Mouse (Mus musculus) liver, embryonic 16.5 days (tissue): Measurements from ENCODE around the gene Eva1a. TPM values are rescaled to one million over a fixed set of nuclear protein-coding genes. Genes with fewer than 3 reads are reported as not detected.

Source experiments
- ATAC-seq: fragments of 200-750 bp; cut with Nextera tagmentation; 2 replicates; pipeline ENCODE4 v1.8.0; 2017; ENCODE audit warnings: low read depth, mild to moderate bottlenecking, moderate number of reproducible peaks, moderate library complexity
- H3K27ac ChIP-seq: fragments of 300-500 bp; sonication (generic); 2 replicates; pipeline ENCODE4 v1.5.1; 2014; ENCODE audit warnings: mild to moderate bottlenecking, low read length
- H3K27me3 ChIP-seq: fragments of 300-500 bp; sonication (generic); 2 replicates; pipeline ENCODE4 v1.6.1; 2014; ENCODE audit warnings: low read depth, low read length, mixed read lengths; ENCODE audit not compliant: control insufficient read depth, insufficient read depth
- H3K36me3 ChIP-seq: fragments of 300-500 bp; sonication (generic); 2 replicates; pipeline ENCODE4 v1.6.1; 2014; ENCODE audit warnings: mild to moderate bottlenecking; ENCODE audit not compliant: control insufficient read depth, insufficient read depth
- H3K4me1 ChIP-seq: fragments of 300-500 bp; sonication (generic); 2 replicates; pipeline ENCODE4 v1.6.1; 2014; ENCODE audit warnings: low read depth, low read length, mixed read lengths; ENCODE audit not compliant: control insufficient read depth
- H3K4me2 ChIP-seq: fragments of 300-500 bp; sonication (generic); 2 replicates; pipeline ENCODE4 v1.6.1; 2014; ENCODE audit warnings: low read depth, low read length, mixed read lengths
- H3K4me3 ChIP-seq: fragments of 300-500 bp; sonication (generic); 2 replicates; pipeline ENCODE4 v1.5.1; 2014; ENCODE audit warnings: low read depth, mild to moderate bottlenecking, low read length
- H3K9ac ChIP-seq: fragments of 300-500 bp; sonication (generic); 2 replicates; pipeline ENCODE4 v1.6.1; 2014; ENCODE audit warnings: low read depth, low read length
- H3K9me3 ChIP-seq: fragments of 300-500 bp; sonication (generic); replicated peaks from 2 replicates; pipeline ENCODE4 v1.6.1; 2016; ENCODE audit warnings: low read length; ENCODE audit not compliant: control insufficient read depth
- WGBS: fragments of 180-500 bp; shearing (Covaris S2); extraction: QIAGEN DNeasy Blood & Tissue Kit; methylation state at CpG from one replicate; pipeline ENCODE4 v1.1.7; 2014; ENCODE audit not compliant: insufficient replicate concordance; 5-methylcytosine and 5-hydroxymethylcytosine counted together
- polyA plus RNA-seq: library from polyadenylated mRNA; unstranded; fragments of >200 nt; fragmentation: Nextera tagmentation; extraction: Ambion mirVana; gene quantifications from 2 replicates; pipeline ENCODE4 v1.2.1, GENCODE M21; 2015

The Eva1a gene
- polyA plus RNA-seq, 1 experiment from 2014 or later: 12.7 TPM

DNA sequence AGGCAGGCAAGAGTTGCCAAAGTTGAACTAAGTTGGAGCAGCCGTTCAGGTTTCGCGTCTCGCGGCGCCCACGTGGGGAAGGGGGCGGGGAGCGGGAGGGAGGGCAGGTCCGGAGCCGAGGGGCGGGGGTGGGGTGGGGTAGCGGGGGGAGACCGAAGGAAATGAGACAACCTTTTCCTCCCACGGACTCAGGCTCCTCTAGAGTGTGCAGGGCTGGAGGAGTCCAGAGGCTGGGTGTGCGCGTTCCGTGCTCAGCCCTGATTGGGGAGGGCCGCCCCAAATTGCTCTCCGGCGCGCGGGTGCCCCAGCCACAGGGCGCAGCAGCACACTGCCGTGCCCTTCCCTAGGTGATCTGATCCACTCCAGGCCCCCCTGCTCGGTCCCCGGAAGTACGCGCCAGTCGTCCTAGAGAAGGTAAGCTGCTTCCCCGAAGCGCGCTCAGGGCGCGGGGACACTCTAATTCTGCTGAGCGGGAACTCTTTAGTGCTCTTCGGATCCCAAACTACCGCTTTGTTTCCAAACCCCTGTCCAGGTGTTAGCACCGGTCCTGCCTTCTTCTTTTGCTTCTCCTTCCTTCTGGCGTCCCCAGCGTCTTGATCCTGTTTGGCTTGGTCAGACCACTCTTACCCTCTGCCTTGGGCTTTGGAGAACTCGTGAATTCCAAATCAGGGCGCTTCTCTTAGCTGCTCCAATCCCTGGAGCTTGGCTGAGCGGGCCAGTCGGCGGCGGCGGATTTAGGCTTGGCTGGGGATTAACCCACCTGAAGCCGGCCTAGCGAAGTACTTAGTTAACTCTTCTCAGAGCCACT is 849 bp downstream of the Eva1a start:
- Histone ChIP-seq H3K27ac (peak overlapping the region; percentile 61), H3K4me3 (peak overlapping the region; percentile 56), H3K4me1 (no peaks in the 10 kb centered on the region; the same call in 1 of the 2 replicates), H3K9me3 (no peaks in the 10 kb centered on the region), H3K9ac (peak overlapping the region; percentile 56), H3K4me2 (peak overlapping the region; percentile 42), H3K36me3 (no peaks in the 10 kb centered on the region), H3K27me3 (peaks cover 11% of the 10 kb centered on the region)
- under 1% methylated on average over 48 of the region's 50 CpGs for WGBS
- ATAC-seq: peak; percentile 63

DNA sequence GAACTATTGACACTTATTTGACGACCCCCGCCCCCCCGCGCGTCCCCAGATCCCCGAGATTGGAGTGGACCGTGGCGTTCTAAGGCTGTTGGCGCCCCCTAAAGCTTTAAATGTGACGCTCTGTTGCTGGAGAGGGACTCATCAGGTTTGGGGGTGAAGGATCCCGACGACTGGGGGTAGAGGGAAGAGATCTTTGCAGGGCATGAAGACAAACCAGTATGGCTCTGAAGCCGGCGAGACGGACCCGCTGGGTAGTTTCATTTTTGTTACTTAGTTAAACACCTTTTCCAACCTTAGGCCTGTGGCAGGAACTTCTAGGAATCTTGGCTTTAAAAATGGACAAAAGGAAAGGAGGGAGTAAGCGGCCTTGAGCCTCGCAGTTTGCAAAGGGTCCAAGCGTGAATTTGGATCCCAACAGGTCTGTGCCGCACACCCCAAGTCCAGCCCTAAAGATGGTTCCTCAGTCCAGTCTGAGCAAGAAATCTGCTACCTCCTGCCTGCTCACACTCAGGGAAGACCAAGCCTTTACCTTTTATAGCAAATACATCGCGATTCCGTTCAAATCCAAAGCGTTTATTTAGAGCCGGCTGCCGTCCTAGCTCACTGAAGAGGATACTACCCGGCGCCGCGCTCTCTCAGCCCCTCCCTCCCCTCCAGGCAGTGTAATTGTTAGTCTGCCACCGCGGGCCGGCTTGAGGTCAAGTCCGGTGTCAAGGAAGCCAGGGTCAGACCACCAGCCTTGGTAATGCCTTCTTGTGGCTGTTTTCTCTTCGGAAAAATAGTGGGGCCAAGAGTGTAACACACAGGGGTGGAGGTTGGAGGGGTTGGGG is 1.7 kb downstream of the Eva1a start:
- peak overlapping the region; percentile 56 for H3K9ac ChIP-seq
- no peaks in the 10 kb centered on the region for H3K36me3 ChIP-seq
- peak; percentile 40; the same call in 1 of the 2 replicates for ATAC-seq
- H3K27me3 ChIP-seq: peaks cover 11% of the 10 kb centered on the region
- peak overlapping the region; percentile 56 for H3K4me3 ChIP-seq
- under 1% methylated on average over 35 of the region's 35 CpGs for WGBS
- H3K4me1 ChIP-seq: no peaks in the 10 kb centered on the region; the same call in 1 of the 2 replicates
- H3K4me2 ChIP-seq: peak overlapping the region; percentile 42
- H3K27ac ChIP-seq: peak overlapping the region; percentile 61
- no peaks in the 10 kb centered on the region for H3K9me3 ChIP-seq

- Histone ChIP-seq H3K36me3 (no peaks in the 10 kb centered on the region), H3K4me3 (peak overlapping the region; percentile 56; the same call in 1 of the 2 replicates), H3K9ac (no peak overlapping the region), H3K27me3 (peaks cover 11% of the 10 kb centered on the region), H3K27ac (no peak overlapping the region), H3K4me2 (peak overlapping the region; percentile 42), H3K4me1 (peaks cover 4% of the 10 kb centered on the region), H3K9me3 (no peaks in the 10 kb centered on the region)
- no peak for ATAC-seq
- WGBS: 38% methylated on average over 4 of the region's 4 CpGs
Observed at GRCm38 (mm10) chr6:82043634-82044033, 2.8 kb downstream of the Eva1a start.

GRCm38 (mm10) chr6:82044509-82044908 is 3.7 kb downstream of the Eva1a start:
- peaks cover 4% of the 10 kb centered on the region for H3K4me1 ChIP-seq
- ATAC-seq: no peak
- H3K9me3 ChIP-seq: no peaks in the 10 kb centered on the region
- 49% methylated on average over 4 of the region's 4 CpGs for WGBS
- peaks cover 11% of the 10 kb centered on the region for H3K27me3 ChIP-seq
- no peak overlapping the region for H3K4me3 ChIP-seq
- H3K9ac ChIP-seq: no peak overlapping the region
- no peak overlapping the region for H3K27ac ChIP-seq
- no peaks in the 10 kb centered on the region for H3K36me3 ChIP-seq
- no peak overlapping the region for H3K4me2 ChIP-seq

DNA sequence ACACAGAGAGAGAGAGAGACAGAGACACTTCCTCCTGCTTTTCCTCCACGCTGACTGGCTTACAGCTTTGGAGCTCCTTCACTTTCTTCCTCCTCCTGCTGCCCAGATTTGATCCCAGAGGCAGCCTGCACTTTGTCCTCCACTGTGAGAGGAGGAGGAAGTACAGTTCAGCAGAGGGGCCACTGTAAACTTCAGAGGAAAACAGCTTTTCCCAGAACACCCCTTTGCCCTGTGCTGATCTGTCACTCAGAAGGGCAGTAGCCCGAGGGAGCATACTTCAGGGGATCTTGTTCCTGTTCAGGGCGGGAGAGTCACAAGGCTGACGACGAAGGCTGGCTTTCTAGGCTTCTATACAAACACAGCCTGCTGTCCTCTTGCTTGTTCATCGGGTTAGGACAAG is 7.1 kb downstream of the Eva1a start:
- no peaks in the 10 kb centered on the region for H3K9me3 ChIP-seq
- no peaks in the 10 kb centered on the region for H3K36me3 ChIP-seq
- H3K4me2 ChIP-seq: no peak overlapping the region
- 20% methylated on average over 6 of the region's 6 CpGs for WGBS
- no peak overlapping the region for H3K4me3 ChIP-seq
- H3K4me1 ChIP-seq: peaks cover 6% of the 10 kb centered on the region
- no peaks in the 10 kb centered on the region for H3K27me3 ChIP-seq
- ATAC-seq: 0 out of 2 replicates have a peak, but pooled peaks have one; percentile 27
- H3K27ac ChIP-seq: no peak overlapping the region
- H3K9ac ChIP-seq: no peak overlapping the region

GRCm38 (mm10) chr6:82050201-82050600 is 9.4 kb downstream of the Eva1a start:
- no peak overlapping the region for H3K4me2 ChIP-seq
- no peaks in the 10 kb centered on the region for H3K9me3 ChIP-seq
- no peak overlapping the region for H3K9ac ChIP-seq
- WGBS: 74% methylated on average over 9 of the region's 9 CpGs
- no peak overlapping the region for H3K27ac ChIP-seq
- H3K27me3 ChIP-seq: no peaks in the 10 kb centered on the region
- H3K4me3 ChIP-seq: no peak overlapping the region
- ATAC-seq: no peak
- H3K36me3 ChIP-seq: no peaks in the 10 kb centered on the region
- peaks cover 6% of the 10 kb centered on the region for H3K4me1 ChIP-seq

DNA sequence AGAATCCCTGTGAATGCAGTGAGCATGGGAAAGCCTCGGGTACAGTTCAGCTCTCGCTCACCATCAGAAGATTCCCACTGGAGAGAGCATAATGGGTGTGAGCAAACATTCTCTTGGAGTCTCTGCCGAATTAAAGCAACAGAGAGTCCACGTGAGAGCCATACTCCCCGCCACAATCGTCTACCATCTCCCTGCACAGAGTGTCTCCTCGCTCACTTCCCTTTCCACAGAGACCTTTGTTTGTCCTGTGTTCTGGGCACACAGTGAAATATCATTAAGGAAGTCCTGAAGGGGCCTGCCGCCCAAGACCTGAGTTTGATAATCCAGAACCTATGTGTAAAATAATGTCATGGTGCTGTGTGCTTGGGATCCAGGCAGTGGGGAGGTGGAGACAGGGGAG is 10.7 kb downstream of the Eva1a start:
- Histone ChIP-seq H3K4me2 (no peak overlapping the region), H3K9me3 (no peaks in the 10 kb centered on the region), H3K27me3 (no peaks in the 10 kb centered on the region), H3K4me3 (no peak overlapping the region), H3K9ac (no peak overlapping the region), H3K4me1 (peaks cover 6% of the 10 kb centered on the region), H3K27ac (peak overlapping the region; percentile 53; the same call in 1 of the 2 replicates), H3K36me3 (no peaks in the 10 kb centered on the region; the same call in 1 of the 2 replicates)
- 25% methylated on average over 8 of the region's 8 CpGs for WGBS
- no peak for ATAC-seq

DNA sequence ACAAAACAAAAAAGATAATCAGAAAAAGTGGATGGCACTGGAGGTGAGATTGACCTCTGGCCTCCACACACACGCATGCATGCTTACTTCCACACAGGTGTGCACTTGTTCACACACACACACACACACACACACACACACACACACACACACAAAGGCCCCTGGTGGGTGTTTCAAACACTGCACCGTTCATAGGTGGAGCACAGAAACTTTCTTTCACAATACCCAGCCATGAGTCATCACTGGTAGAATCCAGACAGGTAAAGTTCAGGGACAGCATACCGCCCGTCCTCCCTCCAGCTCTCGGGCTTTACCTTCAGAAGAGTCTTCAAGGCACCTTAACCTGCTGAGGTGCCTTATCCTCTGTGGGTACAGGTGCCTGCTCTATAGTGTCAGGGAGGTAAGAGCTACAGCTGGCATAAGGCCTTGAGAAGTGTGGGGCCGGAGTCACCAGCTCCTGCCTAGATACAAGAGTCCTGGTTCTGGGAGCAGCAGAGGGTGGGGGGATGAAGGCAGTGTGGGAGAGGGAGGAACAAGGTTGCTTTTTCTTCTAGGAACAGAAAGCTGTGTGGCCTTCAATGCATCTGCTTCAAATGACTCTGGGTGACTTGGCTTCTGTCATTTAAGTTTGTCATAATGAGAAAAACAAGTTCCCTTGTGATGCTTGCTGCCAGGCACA is 11.3 kb downstream of the Eva1a start:
- peaks cover 6% of the 10 kb centered on the region for H3K4me1 ChIP-seq
- no peaks in the 10 kb centered on the region for H3K9me3 ChIP-seq
- H3K9ac ChIP-seq: no peak overlapping the region; the same call in 1 of the 2 replicates
- WGBS: 58% methylated on average over 6 of the region's 6 CpGs
- H3K27me3 ChIP-seq: no peaks in the 10 kb centered on the region
- peak; percentile 80 for ATAC-seq
- no peak overlapping the region for H3K4me3 ChIP-seq
- H3K27ac ChIP-seq: peak overlapping the region; percentile 53; the same call in 1 of the 2 replicates
- H3K36me3 ChIP-seq: no peaks in the 10 kb centered on the region; the same call in 1 of the 2 replicates
- no peak overlapping the region for H3K4me2 ChIP-seq
